Mouse (Mus musculus): Measurements from ENCODE around the gene Rnf208. TPM values are rescaled to one million over a fixed set of nuclear protein-coding genes. Genes with fewer than 3 reads are reported as not detected.
A peak's percentile ranks its signal among the peaks of the same experiment; 100 is the strongest.

Gene Rnf208
- total RNA-seq, 1 experiment, result 4.8 TPM

DNA sequence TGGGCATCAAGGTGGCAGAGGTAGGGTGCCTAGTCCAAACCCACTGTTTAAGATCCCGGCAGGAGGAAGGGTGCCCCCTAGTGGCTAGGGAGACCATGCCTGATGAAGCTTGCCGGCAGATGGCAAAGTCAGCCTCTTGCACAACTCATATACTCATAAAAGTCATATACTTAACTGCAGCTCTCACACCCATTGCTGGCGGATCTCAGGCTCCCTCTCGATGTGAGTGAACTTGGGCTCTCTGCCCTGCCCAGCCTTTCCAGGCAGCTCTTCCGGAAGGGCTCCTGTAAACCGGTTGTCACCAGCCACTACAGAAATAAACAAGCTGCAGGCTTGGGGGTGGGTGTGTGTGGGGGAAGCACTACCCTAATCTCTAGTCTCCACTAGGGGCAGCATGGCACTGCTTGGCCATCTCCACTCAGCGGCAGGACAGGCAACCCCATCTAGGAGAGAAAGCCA lies 13.6 kb upstream of the Rnf208 start:
- peak; percentile 82 for DNase-seq (ENCODE audit: low read depth, low spot score)
- H3K4me1 ChIP-seq (ENCODE audit: control insufficient read depth in 2 of 2, insufficient read depth in 2 of 2, low read length in 2 of 2, poor library complexity in 1 of 2), result peaks cover 9 to 24% of the 10 kb centered on the region in 2 experiments; a peak in 3 of 4 replicates
- in situ Hi-C loops (cut with MboI; ENCODE audit: low sequenced_read_pairs in 2 of 2, unreplicated experiment in 2 of 2), result no loop called here
- H3K36me3 ChIP-seq (ENCODE audit: control insufficient read depth, insufficient read depth, low read length, poor library complexity, severe bottlenecking), result peaks cover 6% of the 10 kb centered on the region
- H3K27ac ChIP-seq (ENCODE audit: insufficient read depth, low read depth, low read length, poor library complexity, severe bottlenecking), result peak overlapping the region; percentile 68
- no peaks in the 10 kb centered on the region for H3K9me3 ChIP-seq (ENCODE audit: control insufficient read depth, insufficient read depth, low read depth, low read length)
- TF ChIP-seq ZNF384 (IDR thresholded peaks at IDR 0.05; ENCODE audit: low read depth, low read length) (no peak), CHD2 (IDR thresholded peaks at IDR 0.05; ENCODE audit: low read depth, low read length) (no peak), ZC3H11A (IDR thresholded peaks at IDR 0.05; ENCODE audit: borderline replicate concordance, low read depth, low read length) (no peak), HCFC1 (IDR thresholded peaks at IDR 0.05; ENCODE audit: borderline replicate concordance, insufficient read depth, low read length) (peak; percentile 71; the same call in 1 of the 2 replicates), MAFK (IDR thresholded peaks at IDR 0.05; ENCODE audit: insufficient read depth, low read depth, low read length) (0 out of 2 replicates have a peak, but pooled peaks have one; percentile 20)
- peak overlapping the region; percentile 70 for H3K9ac ChIP-seq (ENCODE audit: insufficient read depth, low read depth, low read length, poor library complexity, severe bottlenecking)
- H3K4me3 ChIP-seq (ENCODE audit: insufficient read depth in 1 of 2, low read depth in 1 of 2, low read length in 2 of 2, poor library complexity in 1 of 2, severe bottlenecking in 1 of 2), result peak overlapping the region; percentile 58 to 61

DNA sequence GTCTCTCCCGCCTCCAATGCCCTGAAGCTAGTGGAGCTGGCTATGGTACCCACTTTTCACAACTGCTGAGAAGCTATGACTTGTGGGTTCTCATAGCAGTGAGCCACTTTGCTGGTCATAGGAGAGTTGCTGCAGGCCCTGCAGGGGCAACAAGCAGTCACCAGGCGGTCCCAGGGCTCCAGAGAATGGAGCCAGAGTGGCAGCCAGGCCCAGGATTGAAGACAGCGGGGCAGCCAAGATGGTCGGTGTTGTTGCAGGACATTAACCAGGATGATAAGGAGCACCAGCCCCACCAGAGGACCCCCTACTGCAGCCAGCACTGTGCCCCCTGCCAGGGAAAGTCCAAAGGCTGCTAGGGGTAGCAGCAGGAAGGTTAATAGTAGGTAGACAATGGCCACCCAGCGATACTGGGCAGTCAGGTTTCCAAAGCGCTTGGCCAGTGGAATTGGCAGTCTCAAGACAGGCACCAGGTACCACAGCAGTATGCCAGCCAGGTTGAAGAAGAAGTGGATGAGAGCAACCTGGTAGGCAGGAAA lies 13.0 kb upstream of the Rnf208 start:
- H3K27ac ChIP-seq (ENCODE audit: insufficient read depth, low read depth, low read length, poor library complexity, severe bottlenecking), result no peak overlapping the region
- peak overlapping the region; percentile 27; the same call in 1 of the 2 replicates for H3K9ac ChIP-seq (ENCODE audit: insufficient read depth, low read depth, low read length, poor library complexity, severe bottlenecking)
- no peaks in the 10 kb centered on the region for H3K9me3 ChIP-seq (ENCODE audit: control insufficient read depth, insufficient read depth, low read depth, low read length)
- in situ Hi-C loops (cut with MboI; ENCODE audit: low sequenced_read_pairs in 2 of 2, unreplicated experiment in 2 of 2), result no loop called here
- H3K4me1 ChIP-seq (ENCODE audit: control insufficient read depth in 2 of 2, insufficient read depth in 2 of 2, low read length in 2 of 2, poor library complexity in 1 of 2), result peaks cover 9 to 24% of the 10 kb centered on the region in 2 experiments; a peak in 3 of 4 replicates
- no peaks in the 10 kb centered on the region for H3K36me3 ChIP-seq (ENCODE audit: control insufficient read depth, insufficient read depth, low read length, poor library complexity, severe bottlenecking)
- H3K4me3 ChIP-seq (ENCODE audit: insufficient read depth in 1 of 2, low read depth in 1 of 2, low read length in 2 of 2, poor library complexity in 1 of 2, severe bottlenecking in 1 of 2), result peak overlapping the region in 1 of 2 experiments; percentile 61; a peak in 1 of 4 replicates
- DNase-seq (ENCODE audit: low read depth, low spot score), result no peak
- TF ChIP-seq MAFK (IDR thresholded peaks at IDR 0.05; ENCODE audit: insufficient read depth, low read depth, low read length), result no peak
- no peak for TF ChIP-seq ZC3H11A (IDR thresholded peaks at IDR 0.05; ENCODE audit: borderline replicate concordance, low read depth, low read length)
- TF ChIP-seq CHD2 (IDR thresholded peaks at IDR 0.05; ENCODE audit: low read depth, low read length), result no peak
- TF ChIP-seq HCFC1 (IDR thresholded peaks at IDR 0.05; ENCODE audit: borderline replicate concordance, insufficient read depth, low read length), result no peak
- TF ChIP-seq ZNF384 (IDR thresholded peaks at IDR 0.05; ENCODE audit: low read depth, low read length), result no peak

GRCm38 (mm10) chr2:25229582-25229981 lies 12.5 kb upstream of the Rnf208 start:
- Histone ChIP-seq H3K4me1 (ENCODE audit: control insufficient read depth in 2 of 2, insufficient read depth in 2 of 2, low read length in 2 of 2, poor library complexity in 1 of 2) (peaks cover 9 to 26% of the 10 kb centered on the region in 2 experiments; a peak in 3 of 4 replicates), H3K9me3 (ENCODE audit: control insufficient read depth, insufficient read depth, low read depth, low read length) (no peaks in the 10 kb centered on the region), H3K27ac (ENCODE audit: insufficient read depth, low read depth, low read length, poor library complexity, severe bottlenecking) (no peak overlapping the region), H3K4me3 (ENCODE audit: insufficient read depth in 1 of 2, low read depth in 1 of 2, low read length in 2 of 2, poor library complexity in 1 of 2, severe bottlenecking in 1 of 2) (no peak overlapping the region), H3K36me3 (ENCODE audit: control insufficient read depth, insufficient read depth, low read length, poor library complexity, severe bottlenecking) (no peaks in the 10 kb centered on the region), H3K9ac (ENCODE audit: insufficient read depth, low read depth, low read length, poor library complexity, severe bottlenecking) (no peak overlapping the region)
- in situ Hi-C loops (cut with MboI; ENCODE audit: low sequenced_read_pairs in 2 of 2, unreplicated experiment in 2 of 2), result no loop called here
- TF ChIP-seq ZNF384 (IDR thresholded peaks at IDR 0.05; ENCODE audit: low read depth, low read length) (no peak), CHD2 (IDR thresholded peaks at IDR 0.05; ENCODE audit: low read depth, low read length) (no peak), HCFC1 (IDR thresholded peaks at IDR 0.05; ENCODE audit: borderline replicate concordance, insufficient read depth, low read length) (no peak), ZC3H11A (IDR thresholded peaks at IDR 0.05; ENCODE audit: borderline replicate concordance, low read depth, low read length) (no peak), MAFK (IDR thresholded peaks at IDR 0.05; ENCODE audit: insufficient read depth, low read depth, low read length) (no peak)
- no peak for DNase-seq (ENCODE audit: low read depth, low spot score)

GRCm38 (mm10) chr2:25230581-25230980 lies 11.5 kb upstream of the Rnf208 start:
- Histone ChIP-seq H3K27ac (ENCODE audit: insufficient read depth, low read depth, low read length, poor library complexity, severe bottlenecking) (no peak overlapping the region), H3K9ac (ENCODE audit: insufficient read depth, low read depth, low read length, poor library complexity, severe bottlenecking) (peak overlapping the region; percentile 42; the same call in 1 of the 2 replicates), H3K4me1 (ENCODE audit: control insufficient read depth in 2 of 2, insufficient read depth in 2 of 2, low read length in 2 of 2, poor library complexity in 1 of 2) (peaks cover 9 to 28% of the 10 kb centered on the region in 2 experiments; a peak in 3 of 4 replicates), H3K9me3 (ENCODE audit: control insufficient read depth, insufficient read depth, low read depth, low read length) (no peaks in the 10 kb centered on the region), H3K36me3 (ENCODE audit: control insufficient read depth, insufficient read depth, low read length, poor library complexity, severe bottlenecking) (no peaks in the 10 kb centered on the region), H3K4me3 (ENCODE audit: insufficient read depth in 1 of 2, low read depth in 1 of 2, low read length in 2 of 2, poor library complexity in 1 of 2, severe bottlenecking in 1 of 2) (peak overlapping the region; percentile 2 to 16; a peak in 2 of 4 replicates)
- TF ChIP-seq CHD2 (IDR thresholded peaks at IDR 0.05; ENCODE audit: low read depth, low read length) (no peak), HCFC1 (IDR thresholded peaks at IDR 0.05; ENCODE audit: borderline replicate concordance, insufficient read depth, low read length) (no peak), ZNF384 (IDR thresholded peaks at IDR 0.05; ENCODE audit: low read depth, low read length) (no peak), ZC3H11A (IDR thresholded peaks at IDR 0.05; ENCODE audit: borderline replicate concordance, low read depth, low read length) (no peak), MAFK (IDR thresholded peaks at IDR 0.05; ENCODE audit: insufficient read depth, low read depth, low read length) (no peak)
- no peak for DNase-seq (ENCODE audit: low read depth, low spot score)
- in situ Hi-C loops (cut with MboI; ENCODE audit: low sequenced_read_pairs in 2 of 2, unreplicated experiment in 2 of 2), result no loop called here

Measured in ES-E14 (cell line).